7 mouse cellular contexts compared by ENCODE assay signal in the genomic region with DNA sequence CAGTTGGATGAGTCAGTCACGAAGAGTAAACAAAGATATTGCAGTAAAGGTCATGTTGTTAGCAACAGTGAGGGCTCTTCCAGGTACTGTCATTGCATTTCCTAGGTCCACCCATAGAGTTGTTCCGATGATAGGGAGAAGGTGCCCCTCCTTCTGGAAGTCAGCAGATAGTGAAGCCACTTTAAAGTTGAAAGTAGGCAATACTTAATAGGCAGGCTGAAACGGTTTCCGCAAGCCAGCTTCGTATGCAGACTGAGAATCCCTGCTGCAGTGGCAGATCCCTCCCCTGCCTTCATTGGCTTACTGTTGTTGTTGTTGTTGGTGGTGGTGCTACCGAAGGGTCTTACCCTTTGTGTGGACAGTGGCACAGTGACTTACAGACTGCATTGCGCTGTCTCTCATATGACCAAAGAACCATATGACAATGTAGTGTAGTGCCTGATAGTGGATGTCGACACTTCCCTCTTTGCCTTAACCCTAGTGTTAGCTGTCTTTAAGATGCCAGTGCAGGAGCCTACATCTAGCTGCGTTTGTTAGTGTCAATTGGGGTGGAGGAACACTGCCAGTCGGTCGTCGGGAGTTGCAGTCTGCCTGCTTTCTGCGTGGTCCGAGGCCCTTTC. TPM values are rescaled to one million over a fixed set of nuclear protein-coding genes. Genes with fewer than 3 reads are reported as not detected.
DNase-seq lines count a peak whose midpoint lies in the region; ATAC-seq and TF ChIP-seq lines count a peak whose summit lies in the region.

No protein-coding gene starts in this region.

- no peak for TF ChIP-seq CTCF in spleen, adult 2 months (IDR thresholded peaks at IDR 0.05; ENCODE audit: extremely low read depth, insufficient read depth, insufficient read length, insufficient replicate concordance)

- no peaks in the 10 kb centered on the region for H3K36me3 ChIP-seq in spleen, adult 2 months (ENCODE audit: control insufficient read depth, insufficient read depth, low read length)
- no peaks in the 10 kb centered on the region for H3K36me3 ChIP-seq in hindbrain, embryonic 15.5 days

- 22% methylated on average over 14 of the region's 14 CpGs for WGBS in spleen, adult 2 months
- WGBS in hindbrain, embryonic 15.5 days = 16% methylated on average over 14 of the region's 14 CpGs

- DNase-seq in spleen, adult 2 months (ENCODE audit: low read depth in 1 of 2, low spot score in 2 of 2) = no peak
- no peak for DNase-seq in spleen, postnatal 14 days (ENCODE audit: low spot score in 2 of 2)
- no peak for DNase-seq in ovary, postnatal 36 days (ENCODE audit: low spot score)
- DNase-seq in kidney, postnatal 25 days = no peak

- no peaks in the 10 kb centered on the region for H3K27me3 ChIP-seq in spleen, adult 2 months (ENCODE audit: control insufficient read depth, insufficient read depth, low read length)
- no peaks in the 10 kb centered on the region for H3K27me3 ChIP-seq in hindbrain, embryonic 15.5 days

- peak overlapping the region; percentile 73 for H3K4me3 ChIP-seq in spleen, adult 2 months (ENCODE audit: extremely low read depth, insufficient read depth, insufficient read length)
- H3K4me3 ChIP-seq in hindbrain, embryonic 15.5 days = peak overlapping the region; percentile 63

- peak; percentile 68 for ATAC-seq in common myeloid progenitor, adult 5-6 weeks (replicated peaks; ENCODE audit: low read depth, poor library complexity, severe bottlenecking)
- ATAC-seq in hindbrain, embryonic 15.5 days (ENCODE audit: low FRiP score, low read depth) = peak; percentile 67
- ATAC-seq in megakaryocyte, adult 5-6 weeks (ENCODE audit: poor library complexity, severe bottlenecking) = peak; percentile 79

- no peaks in the 10 kb centered on the region for H3K9me3 ChIP-seq in hindbrain, embryonic 15.5 days

- peak overlapping the region; percentile 47 for H3K27ac ChIP-seq in spleen, adult 2 months (ENCODE audit: insufficient read depth, low read length)
- peak overlapping the region; percentile 92 for H3K27ac ChIP-seq in hindbrain, embryonic 15.5 days (replicated peaks)

- peak overlapping the region; percentile 68 for H3K4me2 ChIP-seq in hindbrain, embryonic 15.5 days

- no peak for TF ChIP-seq POLR2A in spleen, adult 2 months (IDR thresholded peaks at IDR 0.05; ENCODE audit: low read depth, low read length)

- peak overlapping the region; percentile 77 for H3K9ac ChIP-seq in hindbrain, embryonic 15.5 days

- no peaks in the 10 kb centered on the region for H3K4me1 ChIP-seq in spleen, adult 2 months (ENCODE audit: control insufficient read depth, insufficient read depth, insufficient read length)
- peaks cover 23% of the 10 kb centered on the region for H3K4me1 ChIP-seq in hindbrain, embryonic 15.5 days (replicated peaks)

RNA-seq across cellular contexts. Expression of gene Slc36a4, which starts 0.4 kb away (rescaled TPM):
- 2.3 and 2.7 TPM in 2 replicates for polyA plus RNA-seq in spleen, adult 2 months (2012; rRNA removed)
- 6.3 and 7.2 TPM in 2 replicates for total RNA-seq in common myeloid progenitor, adult 5-6 weeks (2017)
- polyA plus RNA-seq in hindbrain, embryonic 15.5 days (2015; fragmentation: Nextera tagmentation; extraction: Ambion mirVana) = 26.9 and 30.5 TPM in 2 replicates
- 9.3 and 11.2 TPM in 2 replicates for total RNA-seq in megakaryocyte, adult 5-6 weeks (2015)
- total RNA-seq in megakaryocyte, adult 5-6 weeks (2017) = 11.5 and 12.3 TPM in 2 replicates
